Mouse (Mus musculus) embryonic facial prominence, embryonic 11.5 days (tissue): ENCODE results near the gene Olfm4. TPM values are rescaled to one million over a fixed set of nuclear protein-coding genes. Genes with fewer than 3 reads are reported as not detected.

ENCODE experiments used
- ATAC-seq: fragments of 200-750 bp; cut with Nextera tagmentation; replicated peaks from 2 replicates; pipeline ENCODE4 v1.8.0; 2017; ENCODE audit warnings: low read depth; ENCODE audit not compliant: insufficient number of reproducible peaks, low FRiP score, low TSS enrichment
- DNase-seq: peaks from one replicate; pipeline ENCODE4 v3.0.0-alpha.2; 2015; ENCODE audit warnings: low spot score
- H3K27ac ChIP-seq: fragments of 300-500 bp; sonication (generic); replicated peaks from 2 replicates; pipeline ENCODE4 v1.5.1; 2014; ENCODE audit warnings: mild to moderate bottlenecking, low read depth, low read length, control low read depth
- H3K27me3 ChIP-seq: fragments of 300-500 bp; sonication (generic); 2 replicates; pipeline ENCODE4 v1.6.1; 2014; ENCODE audit warnings: mild to moderate bottlenecking, low read length, moderate library complexity, mixed read lengths; ENCODE audit not compliant: control insufficient read depth, insufficient read depth
- H3K36me3 ChIP-seq: fragments of 300-500 bp; sonication (generic); replicated peaks from 2 replicates; pipeline ENCODE4 v1.6.1; 2014; ENCODE audit warnings: low read depth, mild to moderate bottlenecking, low read length, moderate library complexity, mixed read lengths; ENCODE audit not compliant: control insufficient read depth, insufficient read depth
- H3K4me1 ChIP-seq: fragments of 300-500 bp; sonication (generic); 2 replicates; pipeline ENCODE4 v1.6.1; 2014; ENCODE audit warnings: low read length, mixed read lengths; ENCODE audit not compliant: control insufficient read depth, insufficient read depth
- H3K4me2 ChIP-seq: fragments of 300-500 bp; sonication (generic); 2 replicates; pipeline ENCODE4 v1.6.1; 2014; ENCODE audit warnings: low read depth, mild to moderate bottlenecking, control low read depth, low read length, moderate library complexity
- H3K4me3 ChIP-seq: fragments of 300-500 bp; sonication (generic); 2 replicates; pipeline ENCODE4 v1.5.1; 2014; ENCODE audit warnings: low read depth, low read length, control low read depth
- H3K9ac ChIP-seq: fragments of 300-500 bp; sonication (generic); replicated peaks from 2 replicates; pipeline ENCODE4 v1.6.1; 2014; ENCODE audit warnings: mild to moderate bottlenecking, control low read depth, low read length
- H3K9me3 ChIP-seq: fragments of 300-500 bp; sonication (generic); replicated peaks from 2 replicates; pipeline ENCODE4 v1.6.1; 2016; ENCODE audit warnings: mild to moderate bottlenecking, low read length, inconsistent platforms, mixed read lengths; ENCODE audit not compliant: control insufficient read depth
- WGBS: fragments of 180-500 bp; shearing (Covaris S2); extraction: QIAGEN DNeasy Blood & Tissue Kit; methylation state at CpG from one replicate; pipeline ENCODE4 v1.1.7; 2014; 5-methylcytosine and 5-hydroxymethylcytosine counted together
- polyA plus RNA-seq: library from polyadenylated mRNA; unstranded; fragments of >200 nt; fragmentation: Nextera tagmentation; extraction: Ambion mirVana; gene quantifications from 2 replicates; pipeline ENCODE4 v1.2.1, GENCODE M21; 2014

The Olfm4 gene
- 0.80 and 1.0 TPM in 2 replicates for polyA plus RNA-seq

DNA sequence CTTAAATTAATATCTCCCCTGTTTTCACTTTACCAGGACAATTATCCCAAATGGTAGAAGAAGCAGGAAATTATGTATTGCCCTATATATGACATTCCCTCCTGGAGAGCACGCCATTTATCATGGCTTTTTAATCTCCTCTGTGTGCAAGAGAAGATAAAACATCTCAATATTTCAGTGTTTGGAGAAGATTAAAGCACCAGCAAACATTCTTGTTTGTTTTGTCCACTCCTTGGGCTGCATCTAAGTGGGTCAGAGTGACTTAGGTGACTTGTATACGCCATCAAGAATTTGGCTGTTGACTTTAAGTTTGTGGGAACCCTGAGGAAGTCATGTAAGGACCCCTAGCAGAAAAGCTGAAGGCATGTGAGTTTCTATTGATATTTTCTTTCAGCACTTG is at the start of gene Olfm4:
Gene Olfm4 (plus strand): TSS at position 301 of the 400 bp plus-strand sequence.
- no peaks in the 10 kb centered on the region for H3K9me3 ChIP-seq
- H3K4me2 ChIP-seq: no peak within 1 kb of the TSS
- ATAC-seq (no peak), DNase-seq (no peak)
- no peak within 1 kb of the TSS for H3K27ac ChIP-seq
- 82% methylated on average over 2 of the region's 2 CpGs for WGBS
- H3K9ac ChIP-seq: no peak within 1 kb of the TSS
- H3K4me1 ChIP-seq: no peaks in the 10 kb centered on the region
- H3K36me3 ChIP-seq: no peaks in the 10 kb centered on the region
- H3K4me3 ChIP-seq: no peak within 1 kb of the TSS
- no peaks in the 10 kb centered on the region for H3K27me3 ChIP-seq

- H3K4me1 ChIP-seq: no peaks in the 10 kb centered on the region
- H3K9me3 ChIP-seq: no peaks in the 10 kb centered on the region
- no peaks in the 10 kb centered on the region for H3K27me3 ChIP-seq
- H3K36me3 ChIP-seq: no peaks in the 10 kb centered on the region
- no peak for ATAC-seq
- H3K4me2 ChIP-seq: no peak overlapping the region
- H3K9ac ChIP-seq: no peak overlapping the region
- H3K4me3 ChIP-seq: no peak overlapping the region
- DNase-seq: no peak
- WGBS: 80% methylated on average over 4 of the region's 4 CpGs
- no peak overlapping the region for H3K27ac ChIP-seq
These were observed 49.5 kb upstream of the Olfm4 start for GRCm38 (mm10) chr14:79934426-79934825.

- H3K27ac ChIP-seq: no peak overlapping the region
- H3K9me3 ChIP-seq: no peaks in the 10 kb centered on the region
- H3K4me1 ChIP-seq: no peaks in the 10 kb centered on the region
- H3K4me2 ChIP-seq: no peak overlapping the region
- H3K4me3 ChIP-seq: no peak overlapping the region
- H3K27me3 ChIP-seq: no peaks in the 10 kb centered on the region
- WGBS: 88% methylated on average over 4 of the region's 4 CpGs
- no peak for ATAC-seq
- H3K9ac ChIP-seq: no peak overlapping the region
- no peaks in the 10 kb centered on the region for H3K36me3 ChIP-seq
- DNase-seq: no peak
These were observed 46.9 kb upstream of the Olfm4 start for GRCm38 (mm10) chr14:79936879-79937468.

DNA sequence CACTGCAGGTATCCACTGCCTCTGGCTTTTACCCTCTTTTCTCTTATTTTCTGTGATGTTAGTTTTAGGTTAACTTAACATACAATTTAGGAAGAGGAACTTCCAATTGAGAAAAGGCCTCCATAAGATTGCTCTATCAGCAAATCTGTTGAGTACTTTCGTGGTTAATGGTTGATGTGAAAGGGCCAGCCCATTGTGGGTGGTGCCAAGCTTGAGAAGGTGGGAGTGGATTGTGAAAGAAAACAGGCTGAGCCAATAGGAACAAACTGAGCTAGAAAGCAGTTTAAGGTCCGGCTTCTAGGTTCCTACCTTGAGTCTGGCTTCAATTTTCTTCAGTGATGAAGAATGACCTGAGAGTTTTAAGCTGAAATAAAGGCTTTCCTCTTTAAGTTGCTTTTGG is 38.0 kb upstream of the Olfm4 start:
- Histone ChIP-seq H3K4me2 (no peak overlapping the region), H3K9me3 (no peaks in the 10 kb centered on the region), H3K36me3 (no peaks in the 10 kb centered on the region), H3K27me3 (no peaks in the 10 kb centered on the region), H3K4me1 (no peaks in the 10 kb centered on the region), H3K27ac (no peak overlapping the region), H3K9ac (no peak overlapping the region), H3K4me3 (no peak overlapping the region)
- WGBS: 67% methylated on average over 2 of the region's 2 CpGs
- no peak for ATAC-seq
- DNase-seq: no peak

- H3K27me3 ChIP-seq: no peaks in the 10 kb centered on the region
- H3K27ac ChIP-seq: no peak overlapping the region
- 69% methylated on average over 3 of the region's 3 CpGs for WGBS
- H3K4me2 ChIP-seq: no peak overlapping the region
- no peak overlapping the region for H3K9ac ChIP-seq
- no peak overlapping the region for H3K4me3 ChIP-seq
- H3K4me1 ChIP-seq: no peaks in the 10 kb centered on the region
- H3K36me3 ChIP-seq: no peaks in the 10 kb centered on the region
- DNase-seq (no peak), ATAC-seq (no peak)
- H3K9me3 ChIP-seq: no peaks in the 10 kb centered on the region
These were observed 28.2 kb upstream of the Olfm4 start for GRCm38 (mm10) chr14:79955678-79956077.

DNA sequence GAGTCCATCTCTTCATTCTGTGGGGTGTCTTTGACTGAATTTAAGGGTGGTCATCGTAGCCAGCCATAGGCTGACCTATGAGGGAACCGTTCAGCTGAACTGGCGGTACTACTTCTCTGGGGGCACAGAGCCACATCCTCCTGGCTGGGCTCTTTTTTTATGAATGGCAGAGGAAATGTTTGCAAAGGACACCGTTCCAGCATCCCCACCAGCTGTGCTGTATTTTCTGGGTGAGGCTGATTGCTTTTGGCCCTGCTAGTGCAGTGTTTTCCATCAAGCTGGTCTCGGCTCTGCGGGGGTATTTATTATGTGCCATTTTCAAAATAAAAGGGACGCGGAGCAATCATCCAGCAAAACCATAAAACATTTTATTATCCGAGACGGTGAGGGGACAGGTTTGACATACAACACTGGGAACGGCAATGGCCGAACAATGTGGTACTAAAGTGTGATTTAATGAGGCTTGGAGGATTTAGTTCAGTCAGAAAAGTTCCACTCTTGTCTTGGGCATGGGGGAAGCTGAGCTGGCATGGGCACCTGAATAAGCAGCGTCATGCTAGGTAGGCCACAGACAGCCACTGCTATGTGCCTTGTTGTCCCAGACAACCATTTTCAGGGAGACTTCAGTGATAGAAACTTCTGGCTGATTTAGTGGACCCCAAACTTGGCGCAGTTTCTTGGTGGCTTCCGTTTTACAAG is 25.9 kb upstream of the Olfm4 start:
- no peak for ATAC-seq
- H3K4me2 ChIP-seq: no peak overlapping the region

GRCm38 (mm10) chr14:79961187-79961586 is 22.7 kb upstream of the Olfm4 start:
- H3K27ac ChIP-seq: no peak overlapping the region
- DNase-seq: no peak

More for the DNA sequence above, 25.9 kb upstream of the Olfm4 start:
- Histone ChIP-seq H3K4me1 (no peaks in the 10 kb centered on the region), H3K9ac (no peak overlapping the region), H3K27ac (no peak overlapping the region), H3K9me3 (no peaks in the 10 kb centered on the region), H3K36me3 (no peaks in the 10 kb centered on the region), H3K4me3 (no peak overlapping the region), H3K27me3 (no peaks in the 10 kb centered on the region)
- DNase-seq: no peak
- WGBS: 90% methylated on average over 15 of the region's 15 CpGs

DNA sequence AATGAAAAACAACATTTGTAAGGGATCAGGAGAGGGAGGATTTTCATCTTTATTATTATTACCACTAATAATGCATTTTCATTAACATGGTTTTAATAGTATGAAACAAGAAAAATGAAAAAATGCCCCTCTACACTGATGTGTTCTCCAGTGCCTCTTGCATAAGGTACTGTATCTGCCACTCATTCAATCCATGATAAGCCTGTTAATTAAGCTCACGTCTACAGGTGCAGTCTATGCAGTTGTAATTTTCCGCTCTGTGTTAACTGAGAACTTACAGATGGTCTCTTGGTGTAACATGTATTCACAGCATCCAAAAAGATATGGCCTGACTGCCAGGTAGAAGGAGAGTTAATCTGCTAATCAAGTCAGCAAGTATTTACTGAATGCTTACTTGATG is 22.3 kb upstream of the Olfm4 start:
- WGBS: 82% methylated on average over 2 of the region's 2 CpGs
- no peak overlapping the region for H3K27ac ChIP-seq
- H3K4me3 ChIP-seq: no peak overlapping the region
- H3K27me3 ChIP-seq: no peaks in the 10 kb centered on the region
- no peaks in the 10 kb centered on the region for H3K4me1 ChIP-seq
- ATAC-seq: no peak
- H3K4me2 ChIP-seq: no peak overlapping the region
- H3K9ac ChIP-seq: no peak overlapping the region
- no peaks in the 10 kb centered on the region for H3K36me3 ChIP-seq
- H3K9me3 ChIP-seq: no peaks in the 10 kb centered on the region
- DNase-seq: no peak

More at GRCm38 (mm10) chr14:79961187-79961586, 22.7 kb upstream of the Olfm4 start:
- H3K36me3 ChIP-seq: no peaks in the 10 kb centered on the region
- WGBS: 70% methylated on average over 4 of the region's 4 CpGs
- H3K9me3 ChIP-seq: no peaks in the 10 kb centered on the region
- no peaks in the 10 kb centered on the region for H3K27me3 ChIP-seq
- no peaks in the 10 kb centered on the region for H3K4me1 ChIP-seq
- no peak for ATAC-seq
- H3K9ac ChIP-seq: no peak overlapping the region
- H3K4me2 ChIP-seq: no peak overlapping the region
- no peak overlapping the region for H3K4me3 ChIP-seq
